Mouse (Mus musculus) heart, adult 2 months (tissue): ENCODE results near the gene Sytl1.

Experiments
- CTCF ChIP-seq: fragments of 200-600 bp; IDR thresholded peaks from 2 replicates; pipeline ENCODE4 v1.8.1; 2022; ENCODE audit warnings: antibody characterized with exemption, mild to moderate bottlenecking, moderate library complexity
- EP300 ChIP-seq: fragments of 200-500 bp; IDR thresholded peaks from 2 replicates; pipeline ENCODE4 v1.6.1; 2011; ENCODE audit warnings: low read depth, low read length, control low read depth; ENCODE audit not compliant: insufficient read depth
- POLR2A ChIP-seq: fragments of 200-500 bp; IDR thresholded peaks from 2 replicates; pipeline ENCODE4 v1.6.1; 2011; ENCODE audit warnings: mild to moderate bottlenecking, low read depth, low read length, control low read depth; ENCODE audit not compliant: insufficient read depth

GRCm38 (mm10) chr4:133241910-133242309 lies 21.0 kb downstream of the Sytl1 start:
- no peak for TF ChIP-seq CTCF
- no peak; the same call in none of the 2 replicates for TF ChIP-seq POLR2A
- TF ChIP-seq EP300 = peak; percentile 1; the same call in 1 of the 2 replicates
